Mouse (Mus musculus): ENCODE results near the gene Lcat. TPM values are rescaled to one million over a fixed set of nuclear protein-coding genes. Genes with fewer than 3 reads are reported as not detected.

Gene Lcat
- polyA plus RNA-seq, 1 experiment from 2014 or later: 1.6 TPM

DNA sequence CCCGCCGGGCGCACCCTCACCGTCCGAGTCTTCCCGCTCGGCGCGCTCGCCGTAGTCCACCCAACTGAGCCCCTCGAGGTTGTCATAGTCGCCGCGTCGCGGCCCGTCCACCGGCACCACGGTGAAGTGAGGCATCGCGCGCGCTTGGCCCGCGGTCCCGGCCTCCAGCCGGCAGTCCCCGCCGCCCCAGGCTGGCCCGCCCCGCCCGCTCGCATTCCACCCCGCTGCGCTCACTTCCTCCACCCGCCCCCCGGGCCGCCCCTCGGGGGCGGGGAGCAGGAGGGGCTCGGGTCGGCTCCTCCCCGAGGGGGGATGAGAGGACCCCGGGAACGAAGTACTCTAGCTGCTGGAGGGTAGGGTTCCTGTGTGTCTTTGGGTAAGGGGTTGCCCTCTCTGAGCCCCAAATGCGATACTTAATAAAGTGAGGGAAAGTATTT lies 22.7 kb upstream of the Lcat start, which contains the start of gene Slc12a4:
Slc12a4 (minus strand) TSS at position 193 of the 437 bp plus-strand sequence.
- peaks cover 7% of the 10 kb centered on the region for H3K4me1 ChIP-seq
- under 1% methylated on average over 47 of the region's 47 CpGs for WGBS
- no peak within 1 kb of the TSS for H3K27ac ChIP-seq
- ATAC-seq (replicated peaks): peak; percentile 73
- peak within 1 kb of the TSS; percentile 53 for H3K4me2 ChIP-seq
- H3K9me3 ChIP-seq: no peaks in the 10 kb centered on the region
- H3K36me3 ChIP-seq (replicated peaks): no peaks in the 10 kb centered on the region
- H3K4me3 ChIP-seq: peak within 1 kb of the TSS; percentile 41
- H3K27me3 ChIP-seq (replicated peaks): peaks cover 30% of the 10 kb centered on the region
- H3K9ac ChIP-seq: peak within 1 kb of the TSS; percentile 20; the same call in 1 of the 2 replicates

DNA sequence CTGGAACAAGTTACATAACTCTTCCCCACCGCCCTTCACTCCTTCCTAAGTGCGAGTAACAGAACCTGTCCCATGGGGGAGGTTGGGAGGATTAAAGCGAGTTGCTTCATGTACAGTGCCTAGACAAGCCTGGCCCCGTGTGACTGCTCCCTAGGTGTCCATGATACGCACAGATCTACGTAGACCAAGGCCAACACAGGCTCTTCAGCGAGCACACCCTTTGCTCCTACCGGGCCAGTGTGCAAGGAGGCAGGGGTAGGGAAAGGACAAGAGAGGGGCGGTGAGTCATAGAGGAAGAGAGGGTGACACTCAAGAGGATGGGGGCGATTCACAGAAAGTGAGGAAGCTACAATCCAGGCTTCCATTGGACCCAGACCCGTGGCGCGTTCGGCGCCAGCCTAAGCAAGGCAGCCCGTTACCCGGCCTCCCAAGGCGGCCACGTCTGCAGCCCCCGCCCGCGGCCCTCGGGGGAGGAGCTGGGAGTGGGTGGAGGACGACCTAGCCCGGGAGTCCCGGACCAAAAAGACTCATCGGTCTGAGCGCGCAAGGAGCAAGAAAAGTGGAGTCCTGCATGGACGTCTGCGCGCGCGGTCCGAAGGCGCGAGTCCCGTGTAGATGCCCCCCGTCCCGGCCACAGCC lies 22.2 kb upstream of the Lcat start:
- Histone ChIP-seq H3K27ac (no peak overlapping the region), H3K9ac (peak overlapping the region; percentile 20; the same call in 1 of the 2 replicates), H3K4me2 (peak overlapping the region; percentile 53), H3K4me3 (peak overlapping the region; percentile 41), H3K36me3 (replicated peaks) (no peaks in the 10 kb centered on the region), H3K9me3 (no peaks in the 10 kb centered on the region), H3K4me1 (peaks cover 7% of the 10 kb centered on the region), H3K27me3 (replicated peaks) (peaks cover 30% of the 10 kb centered on the region)
- ATAC-seq (replicated peaks): peak; percentile 67
- WGBS: 3% methylated on average over 40 of the region's 40 CpGs

DNA sequence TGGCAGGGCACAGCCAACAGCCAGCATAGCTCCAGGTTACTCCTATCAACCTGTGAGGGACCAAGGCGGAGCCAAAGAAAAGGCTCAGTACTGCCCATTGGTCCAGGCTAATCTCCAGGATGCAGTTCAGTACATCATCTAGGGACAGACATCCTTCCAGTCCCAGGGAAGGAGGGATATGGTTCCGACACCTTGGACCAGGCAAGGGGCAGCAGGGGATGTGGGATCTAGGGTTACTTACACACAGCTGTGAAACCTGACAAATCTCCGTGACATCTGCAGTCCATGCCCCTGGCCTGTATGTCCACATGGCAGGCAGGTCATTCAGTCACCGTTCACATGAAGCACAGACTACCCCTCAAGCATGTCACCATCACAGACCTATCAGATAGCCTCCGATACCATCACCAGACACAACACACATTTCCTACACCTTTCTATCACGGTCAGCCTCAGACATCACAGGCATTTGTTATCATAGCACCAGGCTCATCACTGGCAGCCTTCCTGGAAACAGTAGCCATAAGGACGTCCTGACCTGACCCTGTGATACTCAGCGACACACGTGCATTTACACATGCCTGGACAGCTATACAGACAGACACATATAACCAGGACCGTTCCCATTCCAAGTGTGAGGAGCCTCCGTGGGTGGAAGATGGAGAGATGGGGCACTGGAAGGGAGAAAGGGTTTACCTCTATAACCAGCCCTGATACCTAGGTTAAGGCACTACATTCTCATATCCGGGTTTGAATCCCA lies 21.5 kb upstream of the Lcat start:
- no peak overlapping the region for H3K9ac ChIP-seq
- H3K4me3 ChIP-seq: peak overlapping the region; percentile 41; the same call in 1 of the 2 replicates
- ATAC-seq (replicated peaks): no peak
- H3K9me3 ChIP-seq: no peaks in the 10 kb centered on the region
- peak overlapping the region; percentile 53 for H3K4me2 ChIP-seq
- no peaks in the 10 kb centered on the region for H3K36me3 ChIP-seq (replicated peaks)
- H3K4me1 ChIP-seq: peaks cover 7% of the 10 kb centered on the region
- H3K27ac ChIP-seq: no peak overlapping the region
- H3K27me3 ChIP-seq (replicated peaks): peaks cover 30% of the 10 kb centered on the region
- WGBS: 71% methylated on average over 12 of the region's 12 CpGs

DNA sequence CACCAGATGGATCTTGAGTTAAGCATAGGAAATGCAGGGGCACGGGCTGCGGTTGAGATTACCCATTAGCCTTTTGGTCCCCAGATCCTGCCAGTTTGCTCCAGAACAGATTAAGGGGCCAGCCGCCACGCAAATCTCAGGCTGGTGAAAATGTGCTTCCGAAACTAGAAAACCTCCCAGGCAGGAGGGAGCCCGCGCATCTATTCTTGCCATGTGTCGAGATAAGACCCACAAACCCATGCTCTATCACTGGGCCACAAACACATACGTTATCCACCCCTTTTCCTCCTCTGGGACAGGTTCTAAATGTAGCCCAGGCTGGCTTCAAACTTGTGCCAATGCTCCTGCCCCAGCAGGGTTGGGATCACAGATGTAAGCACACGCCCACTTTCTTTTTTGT lies 18.4 kb upstream of the Lcat start:
- Histone ChIP-seq H3K4me3 (no peak overlapping the region), H3K36me3 (replicated peaks) (no peaks in the 10 kb centered on the region), H3K27me3 (replicated peaks) (peaks cover 19% of the 10 kb centered on the region), H3K27ac (no peak overlapping the region), H3K4me2 (no peak overlapping the region), H3K9ac (no peak overlapping the region), H3K4me1 (peaks cover 7% of the 10 kb centered on the region), H3K9me3 (no peaks in the 10 kb centered on the region)
- no peak for ATAC-seq (replicated peaks)
- WGBS: 79% methylated on average over 10 of the region's 10 CpGs

DNA sequence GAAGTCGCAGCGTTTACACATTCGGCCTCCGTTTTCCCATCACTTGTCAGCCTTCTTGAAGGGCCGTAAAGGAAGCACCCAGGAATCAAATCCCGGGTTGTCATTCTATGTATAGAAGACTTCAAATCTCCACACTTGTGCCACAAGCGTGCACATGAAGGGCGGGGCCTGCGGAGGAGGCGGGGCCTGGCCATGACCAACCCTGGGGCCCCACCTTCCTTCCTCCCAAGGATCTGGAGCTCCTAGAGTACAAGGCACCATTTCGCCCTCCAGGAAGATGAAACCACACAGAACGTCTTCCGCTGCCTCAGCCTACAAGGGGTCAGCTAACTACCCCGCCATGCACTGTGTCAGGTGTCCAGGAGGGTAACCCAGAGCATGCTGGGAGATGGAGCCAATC lies 17.9 kb upstream of the Lcat start:
- H3K4me1 ChIP-seq: peaks cover 7% of the 10 kb centered on the region
- H3K27me3 ChIP-seq (replicated peaks): peaks cover 18% of the 10 kb centered on the region
- no peaks in the 10 kb centered on the region for H3K36me3 ChIP-seq (replicated peaks)
- no peak for ATAC-seq (replicated peaks)
- no peak overlapping the region for H3K4me2 ChIP-seq
- H3K9me3 ChIP-seq: no peaks in the 10 kb centered on the region
- no peak overlapping the region for H3K27ac ChIP-seq
- H3K9ac ChIP-seq: no peak overlapping the region
- WGBS: 76% methylated on average over 14 of the region's 14 CpGs
- H3K4me3 ChIP-seq: no peak overlapping the region

DNA sequence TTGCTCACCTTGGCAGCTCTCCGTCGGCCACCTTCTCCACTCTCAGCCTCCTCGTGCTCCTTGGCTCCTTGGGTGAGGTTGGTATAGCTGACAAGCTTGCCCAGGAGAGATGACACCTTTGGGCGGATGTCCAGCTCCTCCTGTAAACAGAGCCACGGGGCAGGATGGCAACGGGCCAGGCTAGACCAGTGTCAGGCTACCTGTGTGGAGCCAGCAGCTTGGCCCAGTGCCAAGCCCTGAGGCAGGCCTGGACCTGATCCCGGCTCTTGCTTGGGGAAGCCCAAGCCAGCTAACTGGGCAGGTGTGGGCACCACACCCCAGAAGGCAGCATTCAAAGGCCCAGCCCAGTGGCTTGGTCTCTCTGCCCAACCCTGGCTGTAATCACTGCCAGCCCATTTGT lies 16.2 kb upstream of the Lcat start:
- H3K9ac ChIP-seq: no peak overlapping the region
- no peak for ATAC-seq (replicated peaks)

DNA sequence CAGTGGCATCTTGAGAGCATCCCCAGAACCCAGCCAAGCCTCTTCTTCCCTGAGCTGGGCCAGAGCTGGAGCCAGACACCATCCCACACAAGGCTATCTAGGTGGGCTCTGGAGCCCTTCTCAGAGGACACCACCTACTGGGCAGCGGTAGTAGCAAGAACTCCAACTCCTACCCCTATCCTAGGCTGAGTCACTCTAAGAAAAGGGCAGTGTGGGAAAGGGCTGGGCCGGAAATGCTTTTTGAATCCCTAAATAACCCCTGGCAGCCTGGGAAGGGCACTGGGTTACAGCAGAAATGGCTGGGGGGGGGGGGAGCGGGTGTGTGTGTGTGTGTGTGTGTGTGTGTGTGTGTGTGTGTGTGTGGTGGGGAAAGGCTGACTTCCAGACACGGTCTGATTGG lies 14.6 kb upstream of the Lcat start:
- ATAC-seq (replicated peaks): no peak
- H3K27me3 ChIP-seq (replicated peaks): no peaks in the 10 kb centered on the region
- no peak overlapping the region for H3K27ac ChIP-seq
- H3K4me2 ChIP-seq: no peak overlapping the region
- 64% methylated on average over 4 of the region's 4 CpGs for WGBS
- no peaks in the 10 kb centered on the region for H3K36me3 ChIP-seq (replicated peaks)
- no peak overlapping the region for H3K9ac ChIP-seq
- no peaks in the 10 kb centered on the region for H3K9me3 ChIP-seq
- no peak overlapping the region for H3K4me3 ChIP-seq
- no peaks in the 10 kb centered on the region for H3K4me1 ChIP-seq

More for the DNA sequence above, 16.2 kb upstream of the Lcat start:
- H3K36me3 ChIP-seq (replicated peaks): no peaks in the 10 kb centered on the region
- no peak overlapping the region for H3K4me3 ChIP-seq
- no peaks in the 10 kb centered on the region for H3K9me3 ChIP-seq
- H3K4me1 ChIP-seq: no peaks in the 10 kb centered on the region
- no peak overlapping the region for H3K4me2 ChIP-seq
- 86% methylated on average over 7 of the region's 7 CpGs for WGBS
- no peak overlapping the region for H3K27ac ChIP-seq
- H3K27me3 ChIP-seq (replicated peaks): 0 out of 2 replicates have a peak, but pooled peaks cover under 1% of the 10 kb centered on the region

DNA sequence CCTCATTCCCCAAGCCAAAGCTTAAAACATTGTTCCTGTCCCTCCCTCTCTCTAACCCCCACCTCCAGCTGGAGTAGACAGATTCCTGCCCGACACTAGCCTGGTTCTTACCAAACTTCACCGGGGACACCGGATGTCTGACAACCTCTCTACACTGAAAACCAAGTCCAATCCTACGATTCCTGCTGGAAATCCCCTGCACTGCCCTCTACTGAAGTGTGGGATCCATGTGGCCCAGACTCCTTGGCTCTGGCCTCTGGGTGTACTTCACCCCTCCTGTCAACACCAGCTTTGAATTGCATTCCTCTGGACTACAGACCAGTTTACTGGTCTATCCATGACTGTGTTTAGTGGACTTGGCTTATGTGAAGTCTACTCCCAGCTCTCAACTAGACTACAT lies 13.4 kb upstream of the Lcat start:
- Histone ChIP-seq H3K9ac (no peak overlapping the region), H3K36me3 (replicated peaks) (no peaks in the 10 kb centered on the region), H3K4me3 (no peak overlapping the region), H3K4me1 (no peaks in the 10 kb centered on the region), H3K9me3 (no peaks in the 10 kb centered on the region), H3K4me2 (no peak overlapping the region), H3K27me3 (replicated peaks) (no peaks in the 10 kb centered on the region), H3K27ac (no peak overlapping the region)
- WGBS: 89% methylated on average over 4 of the region's 4 CpGs
- no peak for ATAC-seq (replicated peaks)

DNA sequence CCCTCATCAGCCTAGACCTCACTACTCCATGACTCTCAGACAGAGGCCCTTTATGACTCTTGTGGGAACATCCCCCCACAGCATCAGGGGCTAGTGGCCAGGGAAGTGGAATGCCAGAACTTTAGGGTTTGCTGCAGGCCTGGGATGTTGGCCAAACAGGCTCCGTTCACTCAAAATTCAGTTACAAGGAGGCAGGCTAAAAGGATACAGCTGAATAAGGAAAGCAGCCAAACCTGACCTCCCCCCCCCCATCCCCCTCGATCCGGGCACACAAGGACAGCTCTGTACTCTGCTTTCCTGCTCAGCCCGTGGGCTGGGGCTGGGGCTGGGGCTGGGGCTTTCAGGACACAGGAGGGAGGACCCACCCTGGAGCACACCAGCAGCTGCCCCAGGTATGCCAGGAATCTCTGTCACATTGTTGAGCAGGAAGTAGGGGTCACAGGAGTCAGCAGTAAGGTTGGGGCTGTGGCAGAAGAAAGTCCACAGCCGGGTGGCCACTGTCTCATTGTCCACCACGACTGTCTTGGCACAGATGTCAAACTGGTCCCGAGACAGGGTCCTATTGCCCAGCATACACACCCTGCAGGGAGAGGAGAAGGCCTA lies 8.0 kb upstream of the Lcat start:
- WGBS: 61% methylated on average over 7 of the region's 7 CpGs
- Histone ChIP-seq H3K9ac (no peak overlapping the region), H3K27ac (peak overlapping the region; percentile 48; the same call in 1 of the 2 replicates), H3K4me1 (peaks cover 7% of the 10 kb centered on the region; the same call in 1 of the 2 replicates), H3K36me3 (replicated peaks) (no peaks in the 10 kb centered on the region), H3K4me2 (no peak overlapping the region), H3K4me3 (no peak overlapping the region), H3K9me3 (no peaks in the 10 kb centered on the region), H3K27me3 (replicated peaks) (no peaks in the 10 kb centered on the region)
- ATAC-seq (replicated peaks): peak; percentile 78

DNA sequence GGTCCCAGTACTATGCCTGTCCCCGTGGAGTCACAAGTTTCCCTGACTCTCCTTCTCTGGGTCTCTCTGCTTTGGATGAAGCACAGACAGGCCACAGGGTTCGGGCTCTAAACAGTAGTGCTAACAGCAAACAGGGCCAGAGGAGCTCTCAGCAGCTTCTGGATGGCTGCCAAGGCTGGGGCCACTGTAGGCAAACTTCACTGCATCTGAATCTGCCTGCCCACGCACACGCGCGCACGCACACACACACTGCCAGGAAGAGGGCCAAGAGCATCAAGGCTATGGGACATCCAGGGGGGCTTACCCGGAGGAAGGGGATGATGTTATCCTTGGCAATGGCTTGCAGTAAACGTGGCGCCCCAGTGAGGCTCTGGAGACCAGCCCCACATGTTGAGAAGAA lies 6.2 kb upstream of the Lcat start:
- ATAC-seq (replicated peaks): no peak
- H3K27ac ChIP-seq: 0 out of 2 replicates have a peak overlapping the region, but pooled peaks have one; percentile 4
- no peaks in the 10 kb centered on the region for H3K27me3 ChIP-seq (replicated peaks)
- H3K4me2 ChIP-seq: no peak overlapping the region
- 76% methylated on average over 10 of the region's 10 CpGs for WGBS
- H3K9ac ChIP-seq: no peak overlapping the region
- H3K4me3 ChIP-seq: no peak overlapping the region
- peaks cover 7% of the 10 kb centered on the region; the same call in 1 of the 2 replicates for H3K4me1 ChIP-seq
- no peaks in the 10 kb centered on the region for H3K9me3 ChIP-seq
- H3K36me3 ChIP-seq (replicated peaks): no peaks in the 10 kb centered on the region

DNA sequence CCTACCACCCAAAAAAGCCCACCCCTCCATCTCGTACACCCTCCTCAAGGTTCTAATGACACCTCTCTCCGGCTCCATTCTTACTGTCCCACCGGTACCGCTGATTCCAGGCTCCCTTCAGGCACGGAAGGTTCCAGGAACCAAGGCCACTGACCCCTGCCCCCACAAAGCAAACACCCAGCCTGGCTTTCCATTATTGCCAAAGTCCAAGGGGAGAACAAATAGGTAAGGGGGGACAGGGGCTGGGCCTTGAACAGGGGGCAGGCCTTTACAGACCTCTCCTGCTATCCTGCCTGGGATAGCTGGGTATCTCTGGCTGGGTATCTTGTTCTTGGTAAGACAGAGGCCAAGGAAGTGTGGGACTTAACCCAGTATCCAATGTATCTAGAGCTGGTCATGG lies 640 bp downstream of the Lcat start:
- H3K4me2 ChIP-seq: no peak overlapping the region
- peaks cover 8% of the 10 kb centered on the region for H3K4me1 ChIP-seq
- H3K27ac ChIP-seq: no peak overlapping the region
- ATAC-seq (replicated peaks): no peak
- no peak overlapping the region for H3K4me3 ChIP-seq
- H3K9ac ChIP-seq: no peak overlapping the region
- H3K27me3 ChIP-seq (replicated peaks): no peaks in the 10 kb centered on the region
- 95% methylated on average over 5 of the region's 5 CpGs for WGBS
- no peaks in the 10 kb centered on the region for H3K36me3 ChIP-seq (replicated peaks)
- H3K9me3 ChIP-seq: no peaks in the 10 kb centered on the region

DNA sequence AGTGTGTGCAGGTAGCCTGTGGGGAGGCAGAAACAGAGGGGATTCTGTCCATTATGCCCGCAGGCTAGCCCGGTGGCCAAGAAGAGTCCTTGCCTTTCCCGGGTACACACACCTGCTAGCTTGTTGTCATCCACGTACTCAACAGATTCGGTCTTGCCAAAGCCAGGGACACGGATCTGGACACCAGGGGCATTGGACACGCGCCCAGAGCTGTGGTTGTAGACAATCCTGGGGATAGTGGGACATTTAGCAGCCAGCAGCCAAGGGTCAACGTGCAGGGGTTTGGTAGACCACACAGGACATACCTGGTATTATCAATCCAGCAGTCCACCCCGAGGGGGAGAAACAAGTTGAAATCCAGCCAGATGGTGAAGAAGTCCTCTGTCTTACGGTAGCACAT lies 1.2 kb downstream of the Lcat start:
- Histone ChIP-seq H3K27ac (no peak overlapping the region), H3K9me3 (no peaks in the 10 kb centered on the region), H3K9ac (no peak overlapping the region), H3K36me3 (replicated peaks) (no peaks in the 10 kb centered on the region), H3K4me1 (peaks cover 8% of the 10 kb centered on the region), H3K27me3 (replicated peaks) (no peaks in the 10 kb centered on the region), H3K4me2 (no peak overlapping the region), H3K4me3 (no peak overlapping the region)
- no peak for ATAC-seq (replicated peaks)
- 92% methylated on average over 11 of the region's 11 CpGs for WGBS
